Mouse (Mus musculus) intestine, embryonic 16.5 days (tissue): ENCODE data around the gene Plcl1. TPM values are rescaled to one million over a fixed set of nuclear protein-coding genes. Genes with fewer than 3 reads are reported as not detected.
A peak's percentile ranks its signal among the peaks of the same experiment; 100 is the strongest.

Experiments
- ATAC-seq: fragments of 200-750 bp; cut with Nextera tagmentation; 2 replicates; pipeline ENCODE4 v1.8.0; 2017; ENCODE audit warnings: moderate TSS enrichment, moderate library complexity
- H3K27ac ChIP-seq: fragments of 300-500 bp; sonication (generic); 2 replicates; pipeline ENCODE4 v1.5.1; 2014; ENCODE audit warnings: mild to moderate bottlenecking, low read length
- H3K27me3 ChIP-seq: fragments of 300-500 bp; sonication (generic); replicated peaks from 2 replicates; pipeline ENCODE4 v1.6.1; 2014; ENCODE audit warnings: low read length, control low read depth, mixed read lengths; ENCODE audit not compliant: control insufficient read depth, insufficient read depth
- H3K36me3 ChIP-seq: fragments of 300-500 bp; sonication (generic); 2 replicates; pipeline ENCODE4 v1.6.1; 2014; ENCODE audit warnings: low read length, control low read depth; ENCODE audit not compliant: control insufficient read depth, insufficient read depth
- H3K4me1 ChIP-seq: fragments of 300-500 bp; sonication (generic); 2 replicates; pipeline ENCODE4 v1.6.1; 2014; ENCODE audit warnings: low read length, control low read depth, mixed read lengths; ENCODE audit not compliant: control insufficient read depth, insufficient read depth
- H3K4me2 ChIP-seq: fragments of 300-500 bp; sonication (generic); 2 replicates; pipeline ENCODE4 v1.6.1; 2014; ENCODE audit warnings: low read depth, low read length, control low read depth
- H3K4me3 ChIP-seq: fragments of 300-500 bp; sonication (generic); 2 replicates; pipeline ENCODE4 v1.5.1; 2014; ENCODE audit warnings: mild to moderate bottlenecking, low read length
- H3K9ac ChIP-seq: fragments of 300-500 bp; sonication (generic); 2 replicates; pipeline ENCODE4 v1.6.1; 2014; ENCODE audit warnings: low read depth, low read length
- H3K9me3 ChIP-seq: fragments of 300-500 bp; sonication (generic); 2 replicates; pipeline ENCODE4 v1.6.1; 2016; ENCODE audit warnings: low read length, control low read depth; ENCODE audit not compliant: control insufficient read depth
- WGBS: fragments of 180-500 bp; shearing (Covaris S2); extraction: QIAGEN DNeasy Blood & Tissue Kit; methylation state at CpG from one replicate; pipeline ENCODE4 v1.1.7; 2014; 5-methylcytosine and 5-hydroxymethylcytosine counted together
- polyA plus RNA-seq: library from polyadenylated mRNA; unstranded; fragments of >200 nt; fragmentation: Nextera tagmentation; extraction: Ambion mirVana; gene quantifications from 2 replicates; pipeline ENCODE4 v1.2.1, GENCODE M21; 2015

The Plcl1 gene
- polyA plus RNA-seq, 1 experiment from 2014 or later, result 1.5 TPM

DNA sequence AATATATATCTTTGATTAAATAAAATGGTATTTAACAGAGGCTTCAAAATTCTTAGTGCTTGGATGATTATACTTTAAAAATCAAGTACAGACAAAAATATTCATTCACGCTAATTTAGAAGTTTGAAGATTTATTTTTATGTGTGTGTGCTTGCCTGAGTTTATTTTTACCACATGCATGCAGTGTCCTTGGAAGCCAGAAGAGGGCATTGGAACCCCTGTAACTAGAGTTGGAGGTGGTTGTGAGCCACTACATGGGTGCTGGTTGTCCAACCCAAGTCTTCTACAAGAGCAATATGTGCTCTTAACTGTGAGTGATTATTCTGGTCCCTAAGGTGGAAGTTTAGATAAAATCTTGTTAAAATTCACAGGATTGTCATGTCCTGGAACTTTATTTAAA is 24.0 kb downstream of the Plcl1 start:
- Histone ChIP-seq H3K9ac (no peak overlapping the region), H3K27me3 (no peaks in the 10 kb centered on the region), H3K27ac (no peak overlapping the region), H3K4me3 (no peak overlapping the region), H3K9me3 (no peaks in the 10 kb centered on the region), H3K4me1 (no peaks in the 10 kb centered on the region), H3K4me2 (no peak overlapping the region), H3K36me3 (no peaks in the 10 kb centered on the region)
- no peak for ATAC-seq
- WGBS, result 97% methylated on average over 1 of the region's 1 CpGs

DNA sequence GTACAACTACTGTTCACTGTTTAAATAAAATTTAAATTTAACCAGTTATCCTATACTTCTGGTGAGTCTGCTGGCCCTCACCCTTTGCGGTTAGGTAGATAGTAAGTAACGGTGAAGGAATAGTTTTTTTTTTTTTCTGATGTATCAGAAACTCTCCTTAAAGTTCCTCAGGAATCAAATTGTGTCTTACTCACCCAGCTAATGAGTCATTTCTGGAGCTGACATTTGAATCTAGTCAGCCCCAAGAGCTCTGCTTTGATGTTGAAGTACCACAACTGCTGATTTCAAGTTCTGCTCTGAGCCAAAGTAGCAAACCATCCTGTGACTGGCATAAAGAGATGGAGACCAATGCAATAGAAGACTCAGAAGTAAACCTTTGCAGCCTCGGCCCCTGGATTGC is 24.9 kb downstream of the Plcl1 start:
- ATAC-seq, result no peak

DNA sequence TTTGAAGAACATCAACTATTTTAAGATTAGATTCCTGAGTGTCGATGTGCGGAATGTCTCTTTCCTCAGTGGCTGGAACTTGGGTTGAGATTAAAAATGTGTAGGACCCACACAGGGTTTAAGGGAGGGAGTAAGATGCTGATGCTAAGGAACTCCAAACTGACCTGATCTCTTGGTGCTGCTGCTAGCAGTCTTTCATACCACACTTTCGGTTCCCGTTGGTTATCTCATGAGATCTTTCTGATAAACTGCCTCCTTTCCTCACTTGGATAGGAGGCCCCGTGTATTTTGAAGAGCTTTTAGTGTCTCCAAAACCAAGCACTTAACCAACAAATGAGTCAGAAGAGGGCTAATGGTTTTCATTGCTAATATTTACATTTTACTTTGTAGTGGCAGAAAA is 30.9 kb downstream of the Plcl1 start:
- no peaks in the 10 kb centered on the region for H3K27me3 ChIP-seq
- 41% methylated on average over 5 of the region's 5 CpGs for WGBS
- no peaks in the 10 kb centered on the region for H3K36me3 ChIP-seq
- H3K9ac ChIP-seq, result no peak overlapping the region
- no peak overlapping the region for H3K27ac ChIP-seq
- H3K9me3 ChIP-seq, result no peaks in the 10 kb centered on the region
- no peak for ATAC-seq
- H3K4me1 ChIP-seq, result peaks cover 3% of the 10 kb centered on the region; the same call in 1 of the 2 replicates
- 0 out of 2 replicates have a peak overlapping the region, but pooled peaks have one; percentile 2 for H3K4me2 ChIP-seq
- no peak overlapping the region for H3K4me3 ChIP-seq

More for the DNA sequence above, 24.9 kb downstream of the Plcl1 start:
- 92% methylated on average over 3 of the region's 3 CpGs for WGBS
- Histone ChIP-seq H3K27ac (no peak overlapping the region), H3K4me2 (no peak overlapping the region), H3K9ac (no peak overlapping the region), H3K36me3 (no peaks in the 10 kb centered on the region), H3K27me3 (no peaks in the 10 kb centered on the region), H3K4me3 (no peak overlapping the region), H3K9me3 (no peaks in the 10 kb centered on the region), H3K4me1 (no peaks in the 10 kb centered on the region)

DNA sequence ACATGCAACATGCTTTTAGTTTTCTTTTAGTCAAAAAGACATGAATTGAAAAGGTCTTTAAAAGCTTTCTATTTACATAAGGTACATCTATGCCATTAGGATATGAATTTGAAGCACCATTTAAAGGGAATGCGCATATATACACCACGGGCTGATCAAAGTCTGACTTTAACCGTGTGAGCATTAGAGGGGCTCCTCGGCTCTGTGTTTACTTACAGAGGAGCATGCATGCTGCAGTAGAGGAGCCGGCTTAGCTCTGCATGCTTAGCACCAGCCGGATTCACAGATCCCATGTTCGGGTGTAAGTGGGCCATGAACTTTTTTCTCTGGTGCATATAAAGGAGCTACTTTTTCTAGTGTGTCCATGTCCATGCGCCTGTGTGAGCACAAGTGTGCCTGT is 31.4 kb downstream of the Plcl1 start:
- Histone ChIP-seq H3K36me3 (no peaks in the 10 kb centered on the region), H3K9ac (no peak overlapping the region), H3K27me3 (no peaks in the 10 kb centered on the region), H3K27ac (no peak overlapping the region), H3K4me2 (no peak overlapping the region), H3K4me1 (peaks cover 3% of the 10 kb centered on the region; the same call in 1 of the 2 replicates), H3K9me3 (no peaks in the 10 kb centered on the region), H3K4me3 (no peak overlapping the region)
- no peak for ATAC-seq
- WGBS, result 50% methylated on average over 8 of the region's 8 CpGs

DNA sequence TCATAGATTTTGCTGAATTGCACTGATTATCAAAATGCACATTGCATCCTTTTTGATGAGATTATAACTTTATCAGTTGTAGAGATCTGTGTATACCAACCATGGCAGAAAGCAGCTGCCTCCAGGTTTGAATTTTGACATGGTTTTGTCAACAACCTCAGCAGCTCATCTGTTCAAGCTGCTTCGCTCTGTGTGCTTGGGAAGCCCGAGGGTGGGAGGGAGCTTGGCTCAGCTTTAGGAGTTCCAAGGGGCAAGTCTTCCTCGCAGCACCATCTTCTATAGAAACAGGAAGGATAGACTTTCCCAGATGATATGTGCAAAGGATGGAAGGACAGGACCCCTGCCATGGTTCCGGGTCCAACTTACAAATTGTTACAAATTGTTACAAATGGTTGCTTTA is 32.9 kb downstream of the Plcl1 start:
- Histone ChIP-seq H3K4me2 (no peak overlapping the region), H3K4me1 (peaks cover 3% of the 10 kb centered on the region; the same call in 1 of the 2 replicates), H3K9ac (no peak overlapping the region), H3K9me3 (no peaks in the 10 kb centered on the region), H3K4me3 (no peak overlapping the region), H3K36me3 (no peaks in the 10 kb centered on the region), H3K27ac (no peak overlapping the region), H3K27me3 (no peaks in the 10 kb centered on the region)
- 71% methylated on average over 4 of the region's 4 CpGs for WGBS
- no peak for ATAC-seq

DNA sequence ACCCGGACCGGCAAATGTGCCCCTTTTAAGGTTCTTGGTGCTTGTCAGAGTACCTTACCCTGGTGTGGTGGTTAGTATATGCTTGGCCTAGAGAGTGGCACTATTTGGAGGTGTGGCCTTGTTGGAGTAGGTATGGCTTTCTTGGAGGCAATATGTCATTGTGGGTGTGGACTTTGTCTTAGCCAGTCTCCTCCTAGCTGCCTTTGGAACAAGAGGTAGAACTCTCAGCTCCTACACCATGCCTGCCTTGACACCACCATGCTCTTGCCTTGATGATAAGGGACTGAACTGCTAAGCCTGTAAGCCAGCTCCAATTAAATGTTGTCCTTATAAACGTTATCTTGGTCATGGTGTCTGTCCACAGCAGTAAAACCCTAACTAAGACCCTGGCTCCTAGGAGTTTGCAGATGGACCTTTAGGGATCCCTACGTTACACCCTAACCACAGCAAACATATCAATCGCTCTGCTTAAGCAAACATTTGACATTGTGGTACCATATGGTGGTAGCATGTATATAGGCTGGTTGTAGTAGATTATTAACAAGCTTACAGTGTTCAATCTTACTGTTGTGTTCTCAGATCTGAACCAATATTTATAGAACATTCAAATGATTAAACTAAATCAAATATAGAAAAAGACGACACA is 39.4 kb downstream of the Plcl1 start:
- peak; percentile 65; the same call in 1 of the 2 replicates for ATAC-seq
- no peak overlapping the region for H3K27ac ChIP-seq
- no peaks in the 10 kb centered on the region for H3K36me3 ChIP-seq
- WGBS, result 68% methylated on average over 6 of the region's 6 CpGs
- H3K4me2 ChIP-seq, result no peak overlapping the region
- no peaks in the 10 kb centered on the region for H3K27me3 ChIP-seq
- no peak overlapping the region for H3K4me3 ChIP-seq
- no peaks in the 10 kb centered on the region for H3K4me1 ChIP-seq
- H3K9ac ChIP-seq, result no peak overlapping the region
- H3K9me3 ChIP-seq, result no peaks in the 10 kb centered on the region

DNA sequence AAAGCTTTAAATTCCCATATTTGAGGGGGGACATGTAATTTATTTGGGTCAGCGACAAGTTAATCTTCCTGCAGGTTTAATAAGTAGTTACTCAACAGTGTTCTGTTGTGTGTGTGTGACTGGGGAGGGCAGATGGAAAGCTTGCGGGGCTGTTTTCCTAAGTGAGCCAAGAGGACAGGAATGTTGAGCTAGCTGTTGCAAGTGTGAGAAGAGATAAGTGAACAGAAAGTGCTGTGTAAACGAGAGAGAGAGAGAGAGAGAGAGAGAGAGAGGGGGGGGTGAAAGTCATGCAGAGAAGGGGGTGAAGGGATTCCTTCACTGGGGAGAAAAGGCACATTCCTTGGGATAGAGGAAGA is 39.9 kb downstream of the Plcl1 start:
- Histone ChIP-seq H3K4me3 (no peak overlapping the region), H3K9me3 (no peaks in the 10 kb centered on the region), H3K4me2 (no peak overlapping the region), H3K36me3 (no peaks in the 10 kb centered on the region), H3K9ac (no peak overlapping the region), H3K27ac (no peak overlapping the region), H3K27me3 (no peaks in the 10 kb centered on the region), H3K4me1 (no peaks in the 10 kb centered on the region)
- WGBS, result 37% methylated on average over 3 of the region's 3 CpGs
- ATAC-seq, result 0 out of 2 replicates have a peak, but pooled peaks have one; percentile 48

DNA sequence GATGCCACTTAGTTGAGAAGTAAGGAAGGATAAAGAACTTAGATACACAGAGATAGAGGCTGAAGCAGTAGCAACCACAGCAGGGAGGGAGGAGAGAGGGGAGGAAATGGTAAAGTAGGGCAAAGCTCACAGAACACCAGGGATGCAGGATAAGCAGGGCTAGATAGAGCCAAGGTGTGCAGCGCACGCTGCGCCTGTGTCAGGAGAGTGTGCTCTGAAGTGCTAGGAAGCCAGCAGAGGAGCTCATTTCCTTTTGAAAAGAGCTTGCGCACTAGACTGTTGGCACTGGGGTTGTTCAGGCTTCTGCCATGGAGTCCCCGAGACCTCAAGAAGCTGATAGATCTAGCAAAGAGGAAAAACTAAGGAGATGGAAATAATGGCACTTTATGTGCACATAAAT is 40.6 kb downstream of the Plcl1 start:
- Histone ChIP-seq H3K9ac (no peak overlapping the region), H3K4me1 (no peaks in the 10 kb centered on the region), H3K27ac (no peak overlapping the region), H3K27me3 (no peaks in the 10 kb centered on the region), H3K36me3 (no peaks in the 10 kb centered on the region), H3K9me3 (no peaks in the 10 kb centered on the region), H3K4me2 (no peak overlapping the region), H3K4me3 (no peak overlapping the region)
- ATAC-seq, result no peak; the same call in 1 of the 2 replicates
- WGBS, result 71% methylated on average over 5 of the region's 5 CpGs

DNA sequence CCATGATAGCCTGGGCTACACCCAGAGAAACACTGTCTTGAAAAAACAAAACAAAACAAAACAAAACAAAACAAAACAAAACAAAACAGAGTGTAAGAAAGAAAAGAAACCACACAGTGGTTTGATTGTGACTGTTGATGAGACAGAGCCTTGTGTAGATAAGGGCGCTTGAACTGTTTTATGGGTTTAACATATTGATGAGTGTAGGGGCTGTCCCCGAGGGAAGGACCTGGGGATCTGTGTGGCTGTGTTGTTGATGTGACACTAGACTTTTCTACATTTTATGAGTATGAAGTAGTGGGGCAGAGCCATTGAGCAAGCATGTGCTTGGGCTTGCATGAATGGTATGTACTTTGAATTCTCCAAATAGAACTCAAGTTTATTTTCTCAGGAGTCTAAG is 41.2 kb downstream of the Plcl1 start:
- ATAC-seq, result no peak
- Histone ChIP-seq H3K9ac (no peak overlapping the region), H3K27me3 (no peaks in the 10 kb centered on the region)

DNA sequence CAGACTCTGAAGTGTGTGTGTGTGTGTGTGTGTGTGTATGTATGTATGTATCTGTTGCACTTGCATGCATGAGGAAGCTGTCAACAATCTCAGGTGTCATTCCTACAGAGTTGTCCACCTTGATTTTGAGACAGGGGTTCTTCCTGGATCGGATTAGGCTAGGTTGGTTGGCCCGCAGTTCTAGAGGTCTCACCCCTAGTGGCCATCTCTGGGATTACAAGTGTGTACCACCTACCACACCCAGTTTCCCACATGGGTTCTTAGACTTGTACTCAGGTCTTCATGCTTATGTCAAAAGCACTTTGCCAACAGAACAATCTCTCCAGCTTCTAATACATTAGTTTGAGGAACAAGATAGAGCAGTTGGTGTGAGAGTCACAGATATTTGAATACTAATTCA is 41.9 kb downstream of the Plcl1 start:
- H3K27ac ChIP-seq, result no peak overlapping the region
- 88% methylated on average over 2 of the region's 2 CpGs for WGBS
- ATAC-seq, result no peak
- no peaks in the 10 kb centered on the region for H3K36me3 ChIP-seq
- no peaks in the 10 kb centered on the region for H3K4me1 ChIP-seq
- H3K9ac ChIP-seq, result no peak overlapping the region
- no peak overlapping the region for H3K4me3 ChIP-seq
- no peaks in the 10 kb centered on the region for H3K27me3 ChIP-seq
- no peak overlapping the region for H3K4me2 ChIP-seq
- no peaks in the 10 kb centered on the region for H3K9me3 ChIP-seq

More for the DNA sequence above, 41.2 kb downstream of the Plcl1 start:
- H3K4me3 ChIP-seq, result no peak overlapping the region
- no peak overlapping the region for H3K4me2 ChIP-seq
- H3K27ac ChIP-seq, result no peak overlapping the region
- no peaks in the 10 kb centered on the region for H3K9me3 ChIP-seq
- WGBS, result 70% methylated on average over 2 of the region's 2 CpGs
- H3K4me1 ChIP-seq, result no peaks in the 10 kb centered on the region
- no peaks in the 10 kb centered on the region for H3K36me3 ChIP-seq
